Mouse (Mus musculus) neural tube, embryonic 14.5 days (tissue): ENCODE results near the gene Olfr279. TPM values are rescaled to one million over a fixed set of nuclear protein-coding genes. Genes with fewer than 3 reads are reported as not detected.
"Not testable (repeated sequence)": the region's sequence is repeated elsewhere in the genome, so short reads cannot be mapped to it uniquely, and the experiment has no call there.

Experiments used
- ATAC-seq: fragments of 200-750 bp; cut with Nextera tagmentation; 2 replicates; pipeline ENCODE4 v1.8.0; 2017; ENCODE audit warnings: low read depth, mild to moderate bottlenecking, moderate TSS enrichment, moderate library complexity
- H3K27ac ChIP-seq: fragments of 300-500 bp; sonication (generic); 2 replicates; pipeline ENCODE4 v1.5.1; 2014; ENCODE audit warnings: low read depth, mild to moderate bottlenecking, control low read depth, low read length, moderate library complexity, mixed read lengths
- H3K27me3 ChIP-seq: fragments of 300-500 bp; sonication (generic); 2 replicates; pipeline ENCODE4 v1.6.1; 2014; ENCODE audit warnings: low read length; ENCODE audit not compliant: control insufficient read depth, insufficient read depth
- H3K36me3 ChIP-seq: fragments of 300-500 bp; sonication (generic); 2 replicates; pipeline ENCODE4 v1.6.1; 2014; ENCODE audit warnings: low read length, mixed read lengths; ENCODE audit not compliant: control insufficient read depth, insufficient read depth
- H3K4me1 ChIP-seq: fragments of 300-500 bp; sonication (generic); 2 replicates; pipeline ENCODE4 v1.6.1; 2014; ENCODE audit warnings: low read length; ENCODE audit not compliant: control insufficient read depth, insufficient read depth
- H3K4me2 ChIP-seq: fragments of 300-500 bp; sonication (generic); 2 replicates; pipeline ENCODE4 v1.6.1; 2014; ENCODE audit warnings: mild to moderate bottlenecking, low read depth, low read length, control low read depth
- H3K4me3 ChIP-seq: fragments of 300-500 bp; sonication (generic); 2 replicates; pipeline ENCODE4 v1.5.1; 2014; ENCODE audit warnings: low read depth, low read length, control low read depth, mixed read lengths
- H3K9ac ChIP-seq: fragments of 300-500 bp; sonication (generic); replicated peaks from 2 replicates; pipeline ENCODE4 v1.6.1; 2014; ENCODE audit warnings: low read depth, mild to moderate bottlenecking, control low read depth, low read length, mixed read lengths
- H3K9me3 ChIP-seq: fragments of 300-500 bp; sonication (generic); 2 replicates; pipeline ENCODE4 v1.6.1; 2016; ENCODE audit warnings: low read length; ENCODE audit not compliant: control insufficient read depth
- WGBS: fragments of 180-500 bp; shearing (Covaris S2); extraction: QIAGEN DNeasy Blood & Tissue Kit; methylation state at CpG from one replicate; pipeline ENCODE4 v1.1.7; 2014; 5-methylcytosine and 5-hydroxymethylcytosine counted together
- polyA plus RNA-seq: library from polyadenylated mRNA; unstranded; fragments of >200 nt; fragmentation: Nextera tagmentation; extraction: Ambion mirVana; gene quantifications from 2 replicates; pipeline ENCODE4 v1.2.1, GENCODE M21; 2014

Olfr279 gene
- polyA plus RNA-seq, 1 experiment from 2014 or later: not detected

DNA sequence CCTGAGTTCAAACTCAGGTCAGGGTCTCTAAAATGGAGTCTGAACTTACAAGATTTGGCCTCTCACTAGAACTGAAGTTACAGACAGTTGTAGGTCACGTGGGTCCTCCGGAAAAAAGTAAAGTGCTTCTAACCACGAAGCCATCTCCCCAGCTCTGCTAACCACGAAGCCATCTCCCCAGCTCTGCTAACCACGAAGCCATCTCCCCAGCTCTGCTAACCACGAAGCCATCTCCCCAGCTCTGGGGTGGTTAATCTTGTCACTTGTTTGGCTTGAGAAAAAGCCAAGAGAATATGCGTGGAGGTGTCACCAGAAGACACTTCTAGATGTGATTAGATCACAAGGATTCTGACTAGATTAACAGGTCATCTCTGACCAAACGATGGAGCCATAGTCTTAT lies 21.9 kb downstream of the Olfr279 start:
- Histone ChIP-seq H3K4me3 (no peak overlapping the region), H3K4me2 (no peak overlapping the region), H3K9me3 (no peaks in the 10 kb centered on the region), H3K9ac (no peak overlapping the region), H3K27me3 (no peaks in the 10 kb centered on the region), H3K36me3 (no peaks in the 10 kb centered on the region; the same call in 1 of the 2 replicates), H3K27ac (no peak overlapping the region), H3K4me1 (no peaks in the 10 kb centered on the region)
- WGBS: 80% methylated on average over 8 of the region's 8 CpGs
- ATAC-seq: no peak

- not testable (repeated sequence) for H3K4me3 ChIP-seq, H3K27ac ChIP-seq, H3K9ac ChIP-seq, H3K4me1 ChIP-seq, H3K36me3 ChIP-seq, H3K27me3 ChIP-seq, ATAC-seq, H3K4me2 ChIP-seq, H3K9me3 ChIP-seq
- 87% methylated on average over 2 of the region's 2 CpGs for WGBS
Observed at GRCm38 (mm10) chr15:98514845-98515244, 22.6 kb downstream of the Olfr279 start.

DNA sequence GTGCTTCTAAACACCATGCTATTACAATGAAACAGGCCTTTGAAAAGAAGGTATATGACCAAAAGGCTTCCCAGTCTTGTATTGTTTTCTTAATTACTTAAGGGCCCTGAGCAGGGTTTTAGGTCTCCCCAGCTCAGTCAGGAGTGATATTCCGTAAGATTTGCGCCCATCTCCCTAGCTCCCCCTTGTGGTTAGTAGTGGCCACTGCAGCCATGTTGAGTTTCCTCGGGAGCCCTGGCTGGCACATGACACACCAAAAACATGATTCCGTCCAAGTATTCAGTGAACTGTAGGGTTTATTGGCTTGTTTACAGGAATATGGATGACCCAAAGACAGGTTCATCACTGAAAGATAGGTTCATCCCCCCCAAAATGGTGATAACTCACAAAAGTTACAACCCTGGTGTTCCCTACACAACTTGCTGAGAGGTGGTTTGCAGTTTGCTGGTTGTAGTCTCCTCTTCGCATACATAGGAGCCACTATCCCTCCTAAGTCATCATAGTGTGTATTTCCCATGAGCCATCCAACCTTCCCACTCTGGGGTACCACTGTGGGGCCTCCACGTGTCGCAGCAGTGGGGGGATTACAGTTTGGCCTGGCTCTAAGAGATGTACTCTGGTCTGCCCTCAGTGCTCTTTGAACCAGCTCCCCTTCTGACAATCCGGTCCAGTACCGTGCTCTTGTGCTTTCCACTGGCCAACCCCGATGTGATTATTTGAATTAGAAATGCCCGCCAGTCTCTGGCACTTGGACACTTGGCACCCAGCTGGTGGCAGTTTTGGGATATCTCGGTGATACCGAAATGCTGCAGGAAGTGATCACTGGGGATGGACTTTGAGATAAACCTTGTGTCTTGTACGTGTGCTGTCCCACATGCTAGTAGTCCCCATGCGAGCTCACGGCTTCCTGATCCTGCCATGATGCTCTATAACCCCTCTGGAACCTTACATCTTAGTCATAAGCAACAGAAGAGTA lies 25.5 kb downstream of the Olfr279 start:
- Histone ChIP-seq H3K4me2 (no peak overlapping the region), H3K9me3 (no peaks in the 10 kb centered on the region), H3K4me3 (no peak overlapping the region), H3K9ac (no peak overlapping the region), H3K27me3 (no peaks in the 10 kb centered on the region), H3K27ac (no peak overlapping the region), H3K36me3 (peaks cover 15% of the 10 kb centered on the region), H3K4me1 (no peaks in the 10 kb centered on the region)
- 69% methylated on average over 16 of the region's 16 CpGs for WGBS
- no peak for ATAC-seq

GRCm38 (mm10) chr15:98521245-98521644 lies 29.0 kb downstream of the Olfr279 start:
- H3K4me2 ChIP-seq: no peak overlapping the region
- WGBS: 99% methylated on average over 3 of the region's 3 CpGs
- H3K4me3 ChIP-seq: no peak overlapping the region
- H3K9me3 ChIP-seq: no peaks in the 10 kb centered on the region
- H3K27me3 ChIP-seq: no peaks in the 10 kb centered on the region
- no peak overlapping the region for H3K27ac ChIP-seq
- no peak for ATAC-seq
- no peaks in the 10 kb centered on the region for H3K4me1 ChIP-seq
- peaks cover 40% of the 10 kb centered on the region for H3K36me3 ChIP-seq
- H3K9ac ChIP-seq: no peak overlapping the region

DNA sequence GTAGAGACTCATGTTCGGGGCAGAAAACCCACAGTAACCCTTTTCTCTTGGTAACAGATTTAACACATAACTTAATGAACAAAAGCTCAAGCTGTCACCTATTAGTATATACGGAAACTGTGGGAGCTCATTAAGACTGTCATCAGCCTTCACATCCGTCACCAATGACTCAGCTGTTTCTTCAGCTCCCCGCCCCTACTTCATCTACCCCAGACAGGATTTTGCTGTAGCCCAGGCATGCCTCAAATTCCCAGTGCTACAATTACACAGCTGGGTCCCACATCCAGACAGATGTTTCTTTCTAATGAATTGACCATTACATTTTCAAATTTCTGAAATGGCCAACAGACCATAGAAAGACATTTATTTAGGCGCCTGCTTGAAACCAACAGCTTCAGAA lies 33.9 kb downstream of the Olfr279 start:
- WGBS: 29% methylated on average over 5 of the region's 5 CpGs
- Histone ChIP-seq H3K4me3 (no peak overlapping the region), H3K27ac (no peak overlapping the region), H3K9ac (no peak overlapping the region), H3K27me3 (no peaks in the 10 kb centered on the region), H3K4me1 (no peaks in the 10 kb centered on the region), H3K9me3 (no peaks in the 10 kb centered on the region), H3K4me2 (no peak overlapping the region), H3K36me3 (peaks cover 66% of the 10 kb centered on the region)
- ATAC-seq: no peak

DNA sequence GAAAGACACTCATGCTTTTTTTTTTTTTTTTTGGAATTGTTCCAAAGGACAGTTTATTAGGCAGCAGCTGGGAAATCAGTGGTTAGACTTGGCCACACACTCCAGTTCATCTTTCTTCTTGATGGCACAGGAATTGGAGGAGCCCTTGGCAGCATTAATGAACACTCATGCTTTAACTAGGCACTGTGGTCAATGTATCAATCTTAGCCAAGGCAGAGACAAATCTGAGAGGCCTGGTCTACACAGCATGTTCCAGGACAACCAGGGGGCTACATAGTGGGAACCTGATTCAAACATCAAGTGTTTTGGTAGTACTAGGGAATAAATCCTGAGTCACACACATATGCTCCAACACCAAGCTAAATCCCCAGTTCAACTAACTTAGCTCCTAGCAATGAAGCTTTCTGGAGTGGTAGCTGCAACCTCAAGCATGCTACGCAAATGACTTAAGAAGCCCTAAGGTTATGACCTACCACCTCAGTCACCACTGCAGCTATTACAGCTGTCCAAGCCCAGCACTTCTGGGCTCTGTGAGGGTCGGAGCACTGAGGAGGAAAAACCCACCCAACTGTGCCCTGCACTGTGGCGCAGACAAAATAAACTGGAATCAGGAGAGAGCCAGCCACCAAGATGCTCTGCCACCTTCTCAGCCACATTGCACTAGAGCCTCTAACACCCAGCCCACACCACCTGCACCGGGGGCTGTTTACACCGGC lies 35.0 kb downstream of the Olfr279 start:
- no peak overlapping the region for H3K4me3 ChIP-seq
- H3K9ac ChIP-seq: no peak overlapping the region
- no peaks in the 10 kb centered on the region for H3K9me3 ChIP-seq
- H3K4me2 ChIP-seq: no peak overlapping the region
- WGBS: 92% methylated on average over 5 of the region's 5 CpGs
- ATAC-seq: no peak
- H3K27ac ChIP-seq: no peak overlapping the region
- H3K27me3 ChIP-seq: no peaks in the 10 kb centered on the region
- peaks cover 2% of the 10 kb centered on the region for H3K4me1 ChIP-seq
- peaks cover 66% of the 10 kb centered on the region for H3K36me3 ChIP-seq

- Histone ChIP-seq H3K27ac (no peak overlapping the region), H3K4me1 (peaks cover 8% of the 10 kb centered on the region), H3K4me2 (no peak overlapping the region), H3K36me3 (peaks cover 61% of the 10 kb centered on the region), H3K9ac (no peak overlapping the region), H3K4me3 (no peak overlapping the region), H3K27me3 (no peaks in the 10 kb centered on the region), H3K9me3 (no peaks in the 10 kb centered on the region)
- WGBS: 90% methylated on average over 5 of the region's 5 CpGs
- no peak for ATAC-seq
Observed at GRCm38 (mm10) chr15:98528066-98528563, 35.9 kb downstream of the Olfr279 start.

DNA sequence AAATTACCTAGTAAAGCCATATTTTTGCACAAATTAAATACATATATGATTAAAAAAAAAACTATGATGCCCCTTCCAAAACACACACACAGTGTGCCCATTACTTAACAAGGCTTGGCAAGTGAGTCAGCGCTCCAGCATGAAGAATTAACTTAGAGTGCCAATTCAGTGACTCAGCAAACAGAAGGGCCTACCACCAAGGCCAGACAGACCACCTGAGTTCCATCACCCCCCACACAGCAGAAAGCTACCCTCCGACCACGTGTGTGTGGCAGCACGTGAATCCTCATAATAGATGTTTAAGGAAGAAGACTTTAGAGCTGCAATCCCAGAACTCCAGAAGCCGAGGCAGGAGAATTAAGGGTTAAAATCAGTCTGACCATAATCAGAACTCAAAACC lies 40.1 kb downstream of the Olfr279 start:
- no peak for ATAC-seq
- peak overlapping the region; percentile 82 for H3K4me3 ChIP-seq
- 49% methylated on average over 5 of the region's 5 CpGs for WGBS
- H3K9ac ChIP-seq: peak overlapping the region; percentile 88; the same call in 1 of the 2 replicates
- H3K27me3 ChIP-seq: no peaks in the 10 kb centered on the region
- peaks cover 8% of the 10 kb centered on the region for H3K4me1 ChIP-seq
- peaks cover 32% of the 10 kb centered on the region for H3K36me3 ChIP-seq
- H3K9me3 ChIP-seq: no peaks in the 10 kb centered on the region
- peak overlapping the region; percentile 97 for H3K4me2 ChIP-seq
- no peak overlapping the region for H3K27ac ChIP-seq
